Mouse (Mus musculus) liver, embryonic 14.5 days (tissue): ENCODE data around the gene Mad1l1.
A peak's percentile ranks its signal among the peaks of the same experiment; 100 is the strongest.

Source experiments
- CTCF ChIP-seq: IDR thresholded peaks from 2 replicates; pipeline ENCODE4 v1.5.1; 2016; ENCODE audit warnings: antibody characterized with exemption, low read depth, control low read depth
- EP300 ChIP-seq: IDR thresholded peaks from 2 replicates; pipeline ENCODE4 v1.6.1; 2016; ENCODE audit warnings: antibody characterized with exemption, low read depth

- TF ChIP-seq CTCF: peak; percentile 55
- no peak for TF ChIP-seq EP300
Observed at GRCm38 (mm10) chr5:140333631-140334030, 12.3 kb upstream of the Mad1l1 start.
